10 mouse cellular contexts compared by ENCODE assay signal in genomic region chr1:74882055-74882734, GRCm38 (mm10). TPM values are rescaled to one million over a fixed set of nuclear protein-coding genes. Genes with fewer than 3 reads are reported as not detected.
DNase-seq lines count a peak whose midpoint lies in the region; ATAC-seq and TF ChIP-seq lines count a peak whose summit lies in the region.
"Had no signal": no experiment of that assay in that cellular context is flagged by ENCODE, and none has a peak within 500 bp of the region (broad histone marks: within the 10 kb centered on the region; RNA-seq: fewer than 3 reads in every experiment).

No protein-coding gene starts in this region.

- no peak for ATAC-seq in forebrain, embryonic 12.5 days (ENCODE audit: low FRiP score)
- ATAC-seq in liver, embryonic 13.5 days (ENCODE audit: low read depth) = no peak

- TF ChIP-seq EP300 in ES-Bruce4 (IDR thresholded peaks at IDR 0.05; ENCODE audit: insufficient read depth, low read depth, low read length) = no peak

- no peak overlapping the region for H3K27ac ChIP-seq in gastrocnemius, adult 2 months
- no peak overlapping the region for H3K27ac ChIP-seq in ES-Bruce4 (ENCODE audit: insufficient read depth, low read length)
- no peak overlapping the region for H3K27ac ChIP-seq in forebrain, embryonic 12.5 days
- no peak overlapping the region for H3K27ac ChIP-seq in liver, embryonic 13.5 days

- intact Hi-C loops in gastrocnemius, adult 2 months (cut with DNase I) = no loop called here

- peak overlapping the region; percentile 36; the same call in 1 of the 2 replicates for H3K9ac ChIP-seq in ES-Bruce4 (ENCODE audit: low read depth, poor library complexity, severe bottlenecking)
- H3K9ac ChIP-seq in forebrain, embryonic 12.5 days = peak overlapping the region; percentile 36; the same call in 1 of the 2 replicates
- no peak overlapping the region for H3K9ac ChIP-seq in liver, embryonic 13.5 days

- H3K9me3 ChIP-seq in ES-Bruce4 (replicated peaks; ENCODE audit: control insufficient read depth, insufficient read depth, low read length, poor library complexity, severe bottlenecking) = no peaks in the 10 kb centered on the region
- H3K9me3 ChIP-seq in forebrain, embryonic 12.5 days = no peaks in the 10 kb centered on the region
- no peaks in the 10 kb centered on the region for H3K9me3 ChIP-seq in liver, embryonic 13.5 days (replicated peaks)
- H3K9me3 ChIP-seq: G1E had no signal

- H3K36me3 ChIP-seq in ES-Bruce4 (ENCODE audit: control insufficient read depth, insufficient read depth, low read length, poor library complexity, severe bottlenecking) = no peaks in the 10 kb centered on the region
- H3K36me3 ChIP-seq in forebrain, embryonic 12.5 days (replicated peaks) = no peaks in the 10 kb centered on the region
- no peaks in the 10 kb centered on the region for H3K36me3 ChIP-seq in liver, embryonic 13.5 days
- H3K36me3 ChIP-seq: G1E had no signal

- H3K27me3 ChIP-seq in ES-Bruce4 (ENCODE audit: control insufficient read depth, insufficient read depth, low read length, poor library complexity, severe bottlenecking) = peaks cover 26% of the 10 kb centered on the region
- H3K27me3 ChIP-seq in forebrain, embryonic 12.5 days = peaks cover 93% of the 10 kb centered on the region
- peaks cover 86% of the 10 kb centered on the region for H3K27me3 ChIP-seq in liver, embryonic 13.5 days

- TF ChIP-seq POLR2A in ES-Bruce4 (IDR thresholded peaks at IDR 0.05; ENCODE audit: insufficient read depth, low read length) = no peak

- no peak for TF ChIP-seq CTCF in gastrocnemius, adult 2 months (IDR thresholded peaks at IDR 0.05)
- TF ChIP-seq CTCF in ES-Bruce4 (IDR thresholded peaks at IDR 0.05; ENCODE audit: low read depth, low read length) = no peak

- peak overlapping the region; percentile 62 for H3K4me3 ChIP-seq in gastrocnemius, adult 2 months
- H3K4me3 ChIP-seq in ES-Bruce4 (ENCODE audit: low read depth, low read length) = peak overlapping the region; percentile 31
- peak overlapping the region; percentile 38 for H3K4me3 ChIP-seq in forebrain, embryonic 12.5 days (replicated peaks)
- peak overlapping the region; percentile 14; the same call in 1 of the 2 replicates for H3K4me3 ChIP-seq in liver, embryonic 13.5 days (replicated peaks)

- no peaks in the 10 kb centered on the region for H3K4me1 ChIP-seq in ES-Bruce4 (ENCODE audit: control insufficient read depth, insufficient read depth, low read length)
- peaks cover 32% of the 10 kb centered on the region for H3K4me1 ChIP-seq in forebrain, embryonic 12.5 days
- H3K4me1 ChIP-seq in liver, embryonic 13.5 days (replicated peaks) = no peaks in the 10 kb centered on the region; the same call in 1 of the 2 replicates

- whole genome bisulfite sequencing in forebrain, embryonic 12.5 days = under 1% methylated on average over 73 of the region's 74 CpGs
- 2% methylated on average over 74 of the region's 74 CpGs for WGBS in liver, embryonic 13.5 days (ENCODE audit: insufficient replicate concordance)

- H3K4me2 ChIP-seq in forebrain, embryonic 12.5 days = peak overlapping the region; percentile 57
- H3K4me2 ChIP-seq in liver, embryonic 13.5 days = peak overlapping the region; percentile 41

- no peak for DNase-seq in gastrocnemius, adult 2 months
- DNase-seq in gastrocnemius, postnatal 10 days = no peak
- no peak for DNase-seq in liver, embryonic 13.5 days
- DNase-seq in frontal cortex, postnatal 14 days (ENCODE audit: low spot score in 2 of 2) = no peak
- DNase-seq in urinary bladder, postnatal 25 days (ENCODE audit: low spot score) = no peak
- DNase-seq in B cell, adult 2 months = no peak

RNA-seq across cellular contexts. Expression of gene Fev, which starts 3.0 kb away (rescaled TPM):
- not detected for total RNA-seq in gastrocnemius, adult 2 months (2021)
- not detected for total RNA-seq in gastrocnemius, postnatal 10 days (2021)
- not detected in 2 replicates for polyA plus RNA-seq in ES-Bruce4 (2011; ENCODE audit: insufficient read depth, insufficient read length, low read depth, missing spikeins)
- polyA plus RNA-seq in forebrain, embryonic 12.5 days (2016; fragmentation: Nextera tagmentation; extraction: Ambion mirVana) = not detected in 2 replicates
- polyA plus RNA-seq in liver, embryonic 13.5 days (2015; fragmentation: Nextera tagmentation; extraction: Ambion mirVana) = 0.06 and 0.07 TPM in 2 replicates
- polyA plus RNA-seq: G1E; gonadal fat pad, adult 2 months had no signal

RNA-seq across cellular contexts. Expression of gene Cryba2, which starts 10.7 kb away (rescaled TPM):
- not detected for total RNA-seq in gastrocnemius, adult 2 months (2021)
- not detected for total RNA-seq in gastrocnemius, postnatal 10 days (2021)
- polyA plus RNA-seq in ES-Bruce4 (2011; ENCODE audit: insufficient read depth, insufficient read length, low read depth, missing spikeins) = not detected in 2 replicates
- polyA plus RNA-seq in forebrain, embryonic 12.5 days (2016; fragmentation: Nextera tagmentation; extraction: Ambion mirVana) = not detected in 2 replicates
- not detected in 2 replicates for polyA plus RNA-seq in liver, embryonic 13.5 days (2015; fragmentation: Nextera tagmentation; extraction: Ambion mirVana)
- total RNA-seq: G1E had no signal
- polyA plus RNA-seq: G1E had no signal

RNA-seq across cellular contexts. Expression of gene Cdk5r2, which starts 27.5 kb away (rescaled TPM):
- total RNA-seq in gastrocnemius, adult 2 months (2021) = not detected
- under 1 TPM; 0.52 to 0.56 TPM for total RNA-seq in gastrocnemius, postnatal 10 days (2021)
- 0.28 and 0.32 TPM in 2 replicates for polyA plus RNA-seq in ES-Bruce4 (2011; ENCODE audit: insufficient read depth, insufficient read length, low read depth, missing spikeins)
- 2.0 TPM in 2 replicates for polyA plus RNA-seq in forebrain, embryonic 12.5 days (2016; fragmentation: Nextera tagmentation; extraction: Ambion mirVana)
- polyA plus RNA-seq in liver, embryonic 13.5 days (2015; fragmentation: Nextera tagmentation; extraction: Ambion mirVana) = not detected in 2 replicates
- total RNA-seq: G1E had no signal
- polyA plus RNA-seq: G1E had no signal

RNA-seq across cellular contexts. Expression of gene Cfap65, which starts 53.2 kb away (rescaled TPM):
- not detected for total RNA-seq in gastrocnemius, adult 2 months (2021)
- total RNA-seq in gastrocnemius, postnatal 10 days (2021) = not detected
- 0.17 TPM in 1 of 2 replicates, not detected in the other for polyA plus RNA-seq in ES-Bruce4 (2011; ENCODE audit: insufficient read depth, insufficient read length, low read depth, missing spikeins)
- polyA plus RNA-seq in forebrain, embryonic 12.5 days (2016; fragmentation: Nextera tagmentation; extraction: Ambion mirVana) = 0.24 and 0.55 TPM in 2 replicates
- not detected in 2 replicates for polyA plus RNA-seq in liver, embryonic 13.5 days (2015; fragmentation: Nextera tagmentation; extraction: Ambion mirVana)
- polyA plus RNA-seq: G1E had no signal
